Mouse (Mus musculus): Measurements from ENCODE around the gene Mta1.

The Mta1 gene

DNA sequence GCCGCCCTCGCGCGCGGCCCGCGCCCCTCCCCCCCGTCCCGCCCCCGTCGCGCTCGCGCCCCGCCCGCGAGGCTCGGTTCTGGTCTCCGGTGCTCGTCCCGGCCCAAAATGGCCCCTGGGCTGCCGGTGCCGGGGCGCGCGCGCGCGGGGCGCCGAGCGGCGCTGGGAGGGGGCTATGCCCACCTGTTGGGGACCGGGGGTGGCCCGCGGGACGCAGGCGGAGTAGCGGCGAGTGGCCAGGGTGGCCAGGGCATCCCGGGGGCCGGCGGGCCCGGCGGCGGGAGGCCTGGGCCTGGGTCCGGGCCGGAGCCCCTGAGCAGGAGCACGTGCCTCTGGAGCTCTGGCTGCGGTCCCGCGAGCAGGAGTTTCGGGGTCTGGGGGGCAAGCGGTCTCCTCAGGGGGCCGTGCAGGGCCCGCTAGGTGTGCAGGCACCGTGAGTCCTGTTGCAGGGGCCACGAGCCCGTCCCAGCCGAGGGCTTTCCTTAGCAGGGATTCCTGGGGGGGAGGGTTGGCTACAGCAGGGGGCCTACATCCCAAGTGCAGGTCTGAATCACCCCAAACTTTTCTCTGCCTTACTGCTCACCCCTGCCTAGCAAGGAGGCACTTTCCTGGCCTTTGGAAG is 563 bp downstream of the Mta1 start:
- DNase-seq (ENCODE audit: low read depth, low spot score) = no peak

DNA sequence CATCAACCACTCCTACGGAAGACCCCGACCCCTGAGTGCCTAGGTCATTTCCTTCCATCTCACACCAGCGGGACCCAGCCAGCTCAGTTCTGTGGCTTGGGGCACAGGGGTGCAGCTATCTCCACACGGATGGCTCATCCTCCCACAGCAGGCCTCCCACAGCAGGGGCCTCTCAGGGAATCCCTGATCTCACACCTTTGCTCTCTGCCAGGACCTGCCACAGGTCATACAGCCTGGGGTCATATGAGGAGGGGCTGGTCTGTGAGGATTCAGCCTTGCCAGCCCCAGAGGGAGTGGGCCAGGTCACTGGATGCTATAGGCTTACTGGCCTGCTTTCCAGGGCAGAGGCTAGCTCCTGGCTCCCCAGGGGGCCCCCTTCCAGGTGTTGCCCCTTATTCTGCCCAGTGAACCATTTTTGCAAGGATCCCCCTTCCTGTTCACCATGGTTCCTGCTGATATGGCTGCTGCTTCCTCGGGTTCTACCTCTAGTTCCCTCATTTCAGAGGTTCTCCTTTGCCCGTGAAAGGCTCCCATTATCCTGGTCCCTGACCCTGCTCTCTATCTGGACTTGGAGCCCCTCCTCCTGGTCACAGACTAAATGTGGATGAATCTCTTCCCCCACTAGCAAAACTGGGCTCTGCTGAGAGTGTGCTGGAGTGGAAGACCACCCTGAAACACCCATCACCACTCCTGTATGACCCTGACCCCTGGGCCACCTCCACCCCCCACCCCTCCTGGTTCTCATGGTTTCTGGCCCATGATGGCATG is 1.6 kb downstream of the Mta1 start:
- no peak for DNase-seq (ENCODE audit: low read depth, low spot score)

DNA sequence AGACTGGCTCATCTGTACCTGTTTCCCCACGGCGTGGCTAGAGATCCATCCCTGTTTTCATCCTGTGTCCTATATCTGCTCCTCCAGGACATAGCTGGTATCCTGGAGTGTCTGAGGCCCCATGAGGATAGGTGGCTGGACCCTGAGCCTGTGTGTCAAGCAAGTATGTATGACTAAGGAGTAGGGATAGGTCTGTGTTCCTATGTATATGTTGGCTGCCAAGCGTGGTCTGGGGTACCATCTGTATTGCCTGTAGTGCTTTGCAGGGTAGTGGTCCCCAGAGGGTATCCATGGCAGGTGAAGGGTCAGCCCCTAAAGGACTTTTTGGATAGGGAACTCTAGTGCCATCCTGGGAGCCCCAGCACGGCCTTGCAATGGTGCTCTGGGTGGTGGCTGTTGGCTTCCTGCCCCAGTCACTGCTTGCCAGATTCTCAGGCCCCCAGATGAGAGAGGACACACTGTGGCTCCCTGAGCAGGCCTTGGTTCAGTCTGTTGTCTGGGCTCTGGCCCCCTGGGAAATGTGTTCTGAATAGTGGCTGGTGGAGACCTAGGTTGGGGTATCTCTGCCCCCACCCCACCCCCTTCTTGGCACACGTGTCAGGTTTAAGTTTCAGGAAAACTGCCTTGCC is 2.5 kb downstream of the Mta1 start:
- no peak for DNase-seq (ENCODE audit: low read depth, low spot score)

DNA sequence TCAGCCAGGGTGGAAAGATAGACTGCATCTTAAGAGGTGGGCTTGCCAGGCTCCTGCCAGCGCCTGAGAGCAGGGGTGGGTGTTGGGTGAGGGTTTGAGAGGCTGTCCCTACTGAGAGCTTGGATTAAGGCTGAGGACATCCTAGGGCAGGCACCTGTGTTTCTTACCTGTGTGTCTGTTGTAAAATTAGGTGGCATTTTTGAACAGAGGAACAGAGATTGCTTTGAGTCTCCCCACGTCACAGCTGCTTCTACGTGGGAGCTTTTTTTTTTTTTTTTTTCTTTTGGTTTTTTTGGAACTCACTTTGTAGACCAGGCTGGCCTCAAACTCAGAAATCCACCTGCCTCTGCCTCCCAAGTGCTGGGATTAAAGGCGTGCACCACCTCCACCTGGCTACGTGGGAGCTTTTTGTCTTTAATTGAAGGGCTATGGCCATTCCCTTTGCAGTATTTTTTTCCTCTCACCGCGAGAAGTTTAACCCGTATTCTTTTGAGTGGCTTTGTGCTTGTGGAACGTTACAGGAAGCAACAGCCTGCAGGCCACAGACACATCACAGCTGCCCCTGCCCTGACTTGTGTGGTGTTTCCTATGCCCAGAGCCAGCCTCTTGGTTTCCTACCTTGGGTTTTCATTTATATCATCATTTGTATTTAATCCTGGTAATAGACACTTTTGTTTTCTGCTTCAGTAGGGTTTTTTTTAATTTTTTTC is 3.3 kb downstream of the Mta1 start:
- no peak for DNase-seq (ENCODE audit: low read depth, low spot score)

DNA sequence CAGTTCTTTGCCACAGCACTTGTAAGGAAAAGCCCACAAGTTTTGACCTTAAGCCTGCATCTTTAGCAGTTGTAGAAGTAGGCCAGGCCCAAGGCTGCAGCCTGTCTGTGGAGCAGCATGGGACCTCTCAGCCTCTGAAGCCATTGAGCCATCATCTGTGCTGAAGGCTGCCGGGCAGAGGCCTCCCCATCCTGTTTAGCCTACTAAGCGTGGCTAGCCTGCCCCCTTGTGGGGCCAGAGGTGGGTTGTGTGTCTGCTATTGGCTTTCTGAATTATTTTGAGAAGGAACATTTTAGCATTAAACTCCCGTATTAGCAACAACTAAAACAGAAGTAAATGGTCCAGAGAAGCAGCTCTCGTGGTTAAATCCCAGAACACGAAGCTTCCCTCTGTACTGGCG is 4.4 kb downstream of the Mta1 start:
- DNase-seq (ENCODE audit: low read depth, low spot score) = no peak

DNA sequence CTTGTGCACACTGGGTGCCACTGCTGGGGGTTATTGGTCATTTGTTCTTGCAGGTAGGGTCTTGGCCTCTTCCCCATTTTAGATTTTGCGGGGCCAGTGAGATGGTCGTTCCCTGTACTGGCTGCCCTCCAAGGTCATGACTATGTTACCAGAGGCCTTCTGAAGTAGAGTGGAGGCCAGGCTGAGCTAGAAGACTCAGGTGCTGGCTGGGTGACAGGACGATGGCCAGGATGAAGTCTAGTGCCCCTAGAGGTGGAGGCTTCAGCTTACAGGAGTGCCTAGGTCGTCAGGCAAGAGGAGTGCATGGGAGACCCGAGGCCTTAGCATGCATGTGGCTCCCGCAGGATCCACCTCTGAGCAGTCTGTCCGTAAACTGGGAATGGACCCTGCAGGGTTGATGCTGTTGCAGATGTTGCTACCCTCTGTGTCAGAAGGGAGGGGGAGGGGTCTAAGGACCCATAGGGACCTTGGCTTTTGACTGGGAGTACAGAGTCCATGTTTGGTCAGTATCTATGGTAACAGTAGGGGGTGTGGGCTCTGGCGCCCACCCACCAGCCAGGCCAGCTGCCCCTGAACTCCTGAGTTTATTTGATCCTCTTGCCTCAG is 5.9 kb downstream of the Mta1 start:
- no peak for DNase-seq (ENCODE audit: low read depth, low spot score)

DNA sequence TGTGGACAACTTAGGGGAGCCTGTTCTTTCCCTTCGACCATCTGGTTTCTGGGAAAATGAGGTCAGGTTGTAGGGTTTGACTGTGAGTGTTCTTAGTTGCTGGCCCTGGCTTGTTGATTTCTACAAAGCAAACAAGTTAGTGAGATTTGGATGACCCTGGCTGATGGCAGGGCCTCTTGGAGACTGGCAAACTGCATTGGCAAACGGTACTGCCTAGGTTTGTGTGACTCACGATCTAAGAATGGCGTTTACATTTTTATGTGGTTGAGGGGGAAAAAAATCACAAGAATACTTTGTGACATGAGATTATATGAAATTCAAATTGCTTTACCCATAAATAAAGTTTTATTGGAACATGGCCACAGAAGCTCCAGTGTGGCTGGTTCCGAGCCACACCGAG is 8.3 kb downstream of the Mta1 start:
- DNase-seq (ENCODE audit: low read depth, low spot score) = no peak

DNA sequence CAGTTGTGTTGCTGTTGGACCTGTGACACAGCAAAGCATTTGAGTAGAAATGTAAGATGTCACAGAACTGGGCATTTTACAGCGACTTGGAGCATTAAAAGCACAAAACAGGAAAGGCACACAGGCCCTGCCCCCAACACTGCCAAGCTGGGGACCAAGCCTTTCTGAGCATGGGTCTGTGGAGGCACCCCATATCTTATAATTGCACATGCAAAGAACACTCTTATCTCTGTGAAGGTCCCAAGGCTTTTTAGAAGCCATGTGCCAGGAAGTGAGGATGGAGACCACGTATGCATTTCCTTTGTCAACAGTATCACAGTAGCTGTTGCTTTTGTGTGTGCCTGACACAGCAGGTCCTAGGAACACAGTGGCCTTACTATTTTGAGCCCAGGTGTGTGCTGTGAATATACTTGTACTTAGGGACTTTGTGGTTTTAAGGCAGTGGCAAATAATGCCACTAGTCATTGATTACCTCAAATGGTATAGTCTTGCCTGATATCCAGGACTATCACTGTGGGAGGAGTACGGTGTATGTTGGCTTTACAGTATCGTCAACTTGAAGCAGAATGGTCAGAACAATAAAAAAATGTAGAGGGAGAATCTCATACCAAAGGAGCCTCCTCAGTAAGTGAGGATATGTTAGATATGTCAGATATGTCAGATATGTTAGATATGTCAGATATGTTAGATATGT is 9.5 kb downstream of the Mta1 start:
- DNase-seq (ENCODE audit: low read depth, low spot score) = no peak

DNA sequence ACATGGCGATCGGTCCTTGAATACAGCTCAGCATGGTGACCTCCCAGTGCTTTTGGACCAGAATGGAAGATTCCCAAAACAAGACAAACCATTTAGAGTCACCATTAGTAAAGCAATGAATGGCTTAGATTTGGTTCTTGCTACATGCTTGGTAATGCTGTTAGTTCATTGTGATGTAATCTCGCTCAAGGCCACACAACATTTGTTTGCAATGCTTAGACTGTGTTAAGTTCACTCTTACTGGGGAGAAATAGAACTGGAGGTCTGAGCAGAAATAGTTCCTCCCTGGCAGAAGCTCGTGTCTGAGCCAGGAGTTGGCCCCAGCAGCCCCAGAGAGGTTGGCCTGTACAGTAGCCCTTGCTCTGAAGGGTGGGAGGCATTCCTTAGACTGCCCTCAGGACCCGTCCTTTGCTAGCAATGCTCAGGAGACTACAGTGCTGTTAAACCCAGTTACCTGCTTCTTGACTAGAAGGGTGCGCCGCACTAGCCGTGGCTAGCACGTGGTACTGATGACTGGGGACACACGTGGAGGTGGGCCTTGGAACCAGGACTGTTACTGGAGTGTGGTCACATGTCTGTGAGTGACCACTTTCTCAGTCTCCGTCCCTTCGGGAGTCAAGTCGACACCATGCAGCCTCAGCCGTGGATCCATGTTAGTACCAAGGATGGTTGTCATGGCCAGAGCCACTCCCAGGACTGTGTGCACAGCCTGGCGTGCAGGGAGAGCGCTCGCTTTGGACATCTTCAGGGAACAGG is 10.6 kb downstream of the Mta1 start:
- no peak for DNase-seq (ENCODE audit: low read depth, low spot score)

DNA sequence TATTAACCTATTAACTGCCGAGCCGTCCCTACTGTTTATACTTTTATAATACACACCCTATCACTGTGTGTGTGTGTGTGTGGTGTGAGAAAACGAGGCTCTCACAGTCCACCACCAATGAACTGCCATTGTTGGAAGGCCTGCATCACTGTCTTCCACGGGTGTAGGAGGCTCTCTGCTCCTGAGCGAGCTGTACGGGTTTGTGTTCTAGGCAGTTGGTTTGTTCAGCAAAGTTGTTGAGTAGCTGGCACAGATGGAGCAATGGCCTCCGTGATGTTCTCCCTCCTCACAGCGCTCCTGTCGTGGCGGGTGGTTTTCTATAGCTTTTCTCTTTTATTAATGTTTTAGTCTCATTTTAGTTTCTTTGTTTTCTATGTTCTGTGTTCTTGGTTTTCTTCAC is 11.7 kb downstream of the Mta1 start:
- DNase-seq (ENCODE audit: low read depth, low spot score) = no peak

DNA sequence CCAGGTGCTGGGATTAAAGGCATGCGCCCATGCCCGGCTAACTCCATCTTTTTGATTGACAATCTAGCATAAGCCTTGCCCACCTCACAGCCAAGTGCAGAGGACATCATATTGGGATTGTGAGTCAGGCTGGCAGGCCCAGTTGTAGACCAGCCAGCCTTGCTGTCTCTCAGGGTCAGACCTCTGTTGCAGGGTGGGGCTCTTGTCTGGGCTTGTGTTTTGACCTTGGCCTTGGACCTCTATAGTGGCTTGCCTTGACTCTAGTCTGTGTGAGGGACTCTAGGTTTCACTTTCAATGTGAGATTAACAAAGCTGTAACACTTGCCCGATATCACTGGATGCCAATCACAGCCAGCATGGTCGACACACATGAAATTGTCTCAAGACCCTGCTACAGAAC is 16.1 kb downstream of the Mta1 start:
- no peak for DNase-seq (ENCODE audit: low read depth, low spot score)

DNA sequence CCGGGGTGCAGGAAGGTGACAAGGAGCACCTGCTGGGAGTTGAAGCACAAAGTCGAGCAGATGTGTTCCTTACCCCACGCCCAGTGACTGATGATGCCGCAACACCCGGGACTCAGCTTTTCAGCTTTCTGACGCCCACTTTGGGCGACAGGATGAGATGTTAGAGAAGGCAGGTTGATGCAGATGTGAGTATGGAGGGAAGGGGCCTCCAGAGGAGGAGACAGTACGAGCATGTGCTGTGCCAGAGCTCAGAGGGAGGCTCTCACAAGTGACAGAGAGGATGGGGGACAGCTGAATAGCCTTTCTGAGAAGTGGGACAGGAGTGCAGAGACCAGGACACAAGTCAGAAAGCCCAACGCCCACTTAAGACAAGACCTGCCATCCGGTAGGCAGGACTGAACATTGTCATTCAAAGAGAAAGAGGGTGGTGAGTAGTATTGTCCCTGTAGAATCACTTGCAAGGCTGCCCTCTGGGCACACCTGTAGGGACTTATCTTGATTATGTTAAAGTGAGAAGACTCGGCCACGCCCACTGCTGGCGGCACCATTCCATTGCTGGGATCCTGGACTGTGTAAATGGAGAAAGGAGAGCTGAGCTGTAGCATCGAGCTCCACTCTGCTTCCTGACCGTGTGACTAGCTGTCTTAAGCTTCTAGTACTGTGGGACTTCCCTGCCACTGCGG is 16.9 kb downstream of the Mta1 start:
- DNase-seq (ENCODE audit: low read depth, low spot score) = no peak

DNA sequence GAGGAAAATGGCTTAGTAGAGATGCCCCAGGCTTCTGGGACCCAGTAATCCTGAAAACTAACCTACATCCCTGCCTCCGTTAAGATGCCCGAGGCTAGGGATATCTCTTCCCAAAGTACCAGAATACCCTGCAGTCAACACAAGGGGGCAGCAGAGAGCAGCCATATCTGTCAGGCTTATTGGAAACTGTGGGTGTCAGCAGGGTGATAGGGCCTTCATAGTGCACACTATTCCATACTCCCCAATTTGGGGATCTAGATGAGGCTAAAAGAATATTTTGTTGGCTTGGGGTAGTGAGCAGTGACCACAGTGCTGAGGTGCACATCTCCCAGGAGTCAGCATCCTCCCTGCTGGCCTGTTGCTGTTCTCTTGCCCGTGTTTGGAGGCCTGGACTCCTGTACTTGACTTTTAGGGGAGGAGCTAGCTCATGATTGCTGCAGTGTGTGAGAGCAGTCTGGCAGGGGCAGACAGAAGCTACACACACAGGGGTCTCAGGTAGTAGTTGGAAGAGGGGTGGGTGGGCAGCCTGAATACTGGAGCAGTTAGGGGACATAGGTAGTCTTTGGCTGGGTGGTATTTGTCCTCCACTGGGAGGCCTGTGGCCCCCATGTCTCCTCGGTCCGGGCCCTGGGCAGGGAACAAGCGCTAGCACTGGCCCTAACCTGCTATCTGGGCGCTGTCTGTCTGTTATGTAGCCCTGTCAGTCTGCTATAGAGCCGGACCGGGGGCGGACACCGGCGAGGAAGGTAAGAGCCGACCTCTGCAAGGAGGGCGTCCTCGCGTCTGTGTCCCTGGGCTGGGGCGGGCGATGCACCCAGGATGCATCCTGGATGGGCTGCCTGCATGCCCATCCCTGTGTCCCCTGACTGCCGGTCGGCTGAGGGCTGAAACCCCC is 21.7 kb downstream of the Mta1 start:
- DNase-seq (ENCODE audit: low read depth, low spot score) = no peak

DNA sequence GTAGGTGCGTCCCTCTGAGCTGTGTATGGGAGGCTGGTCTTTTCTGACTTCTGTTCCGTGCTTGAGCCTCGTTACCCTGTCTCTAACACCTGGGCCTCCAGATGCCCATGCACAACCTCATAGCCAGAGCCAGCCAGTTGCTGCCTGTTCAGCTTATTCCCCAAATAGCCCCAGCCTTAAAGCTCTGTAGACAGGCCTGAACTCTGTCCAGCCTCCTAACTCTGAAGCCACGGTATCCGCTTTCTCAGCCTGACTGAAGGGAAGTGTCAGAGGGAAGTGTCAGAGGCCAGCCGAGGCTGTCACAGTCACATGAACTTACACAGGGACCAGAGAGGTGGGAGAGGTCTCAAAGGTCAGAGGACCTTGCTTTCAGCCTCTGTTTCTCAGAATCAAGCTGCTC is 26.6 kb downstream of the Mta1 start:
- no peak for DNase-seq (ENCODE audit: low read depth, low spot score)

DNA sequence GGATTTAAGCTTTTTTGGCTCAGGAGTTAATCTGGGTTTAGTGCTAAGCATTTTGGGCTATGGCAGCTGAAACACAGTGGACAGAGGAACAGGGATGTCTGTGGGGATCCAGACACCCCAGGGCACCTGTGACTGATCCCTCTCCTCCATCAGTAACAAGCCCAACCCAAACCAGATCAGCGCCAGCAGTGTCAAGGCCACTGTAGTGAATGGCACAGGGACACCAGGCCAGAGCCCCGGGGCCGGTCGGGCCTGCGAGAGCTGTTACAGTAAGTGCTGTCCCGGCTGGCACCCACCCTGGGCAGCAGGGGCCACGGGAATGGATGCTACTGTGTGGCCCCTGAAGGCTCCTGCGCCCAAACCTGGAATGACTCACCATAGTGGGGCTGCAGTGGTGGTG is 32.7 kb downstream of the Mta1 start:
- DNase-seq (ENCODE audit: low read depth, low spot score) = no peak

DNA sequence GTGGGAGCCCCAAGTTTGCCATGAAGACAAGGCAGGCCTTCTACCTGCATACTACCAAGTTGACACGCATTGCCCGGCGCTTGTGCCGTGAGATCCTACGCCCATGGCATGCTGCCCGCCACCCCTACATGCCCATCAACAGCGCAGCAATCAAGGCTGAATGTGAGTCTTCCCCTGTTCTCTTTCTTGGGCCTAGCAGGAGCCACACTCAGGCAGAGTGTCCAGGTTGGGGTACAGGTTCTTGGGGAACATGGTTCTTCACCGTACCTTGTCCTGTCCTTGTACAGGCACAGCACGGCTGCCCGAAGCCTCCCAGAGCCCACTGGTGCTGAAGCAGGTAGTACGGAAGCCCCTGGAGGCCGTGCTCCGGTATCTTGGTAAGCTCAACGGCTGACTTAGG is 33.5 kb downstream of the Mta1 start:
- DNase-seq (ENCODE audit: low read depth, low spot score) = no peak

DNA sequence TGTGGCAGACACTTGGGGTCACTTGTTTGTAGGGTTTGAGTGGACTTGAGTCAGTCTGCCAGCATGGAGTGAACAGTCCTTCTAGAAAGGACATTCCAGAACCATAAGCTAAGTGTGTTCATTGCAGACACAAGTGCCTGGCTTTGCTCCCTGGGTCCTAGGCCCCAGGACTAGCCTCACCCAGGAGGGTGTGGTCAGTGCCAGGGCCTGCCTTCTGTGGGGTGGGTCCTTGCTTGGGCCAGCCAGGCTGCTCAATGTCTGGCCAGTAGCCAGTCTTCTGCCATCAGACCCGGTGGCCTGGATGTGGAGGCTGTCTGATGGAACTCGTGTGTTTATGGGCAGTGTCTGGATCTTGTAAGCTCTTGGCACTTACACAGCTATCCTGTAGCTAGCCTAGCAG is 34.5 kb downstream of the Mta1 start:
- no peak for DNase-seq (ENCODE audit: low read depth, low spot score)

DNA sequence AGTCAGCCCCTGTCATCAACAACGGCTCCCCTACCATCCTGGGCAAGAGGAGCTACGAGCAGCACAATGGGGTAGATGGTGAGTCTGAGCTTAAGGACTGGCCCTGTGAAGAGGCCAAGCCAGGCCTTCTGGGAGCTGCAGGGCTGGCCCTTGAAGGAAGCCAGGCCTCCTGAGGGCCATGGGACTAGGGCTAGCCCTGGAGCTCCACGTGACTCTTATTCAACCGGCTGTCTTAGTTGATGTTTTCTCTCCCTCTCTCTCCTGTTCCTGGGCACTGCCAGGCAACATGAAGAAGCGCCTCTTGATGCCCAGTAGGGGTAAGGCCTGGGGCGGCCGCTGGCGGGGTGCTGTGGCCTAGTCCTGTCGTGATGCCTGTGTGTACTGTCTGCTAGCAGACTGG is 35.2 kb downstream of the Mta1 start:
- no peak for DNase-seq (ENCODE audit: low read depth, low spot score)

DNA sequence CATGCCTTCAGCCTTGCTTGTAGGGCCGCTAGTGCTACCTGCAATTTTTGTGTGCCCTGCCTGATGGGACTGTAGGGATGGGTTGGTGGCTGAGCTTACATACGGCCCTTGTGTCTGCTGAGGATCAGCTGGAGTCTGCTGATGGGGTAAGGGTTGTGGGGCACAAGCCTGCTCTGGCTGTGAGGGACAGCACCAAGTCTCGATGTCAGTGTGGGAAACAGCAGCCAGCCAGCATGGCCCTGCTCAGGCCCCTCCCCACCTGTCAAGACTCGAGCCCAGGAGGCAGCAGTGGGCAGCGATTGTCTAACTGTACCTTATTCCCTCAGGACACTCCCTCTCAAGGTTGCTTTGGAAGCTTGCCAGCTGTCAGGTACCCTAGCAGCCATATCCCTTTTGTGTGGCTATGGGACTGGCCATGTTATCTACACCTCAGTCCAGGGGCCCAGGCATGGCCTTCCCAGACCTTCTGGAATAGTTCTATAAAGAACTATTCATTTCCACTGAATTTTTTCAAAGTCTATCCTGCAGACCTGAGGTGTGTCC is 35.9 kb downstream of the Mta1 start:
- DNase-seq (ENCODE audit: low read depth, low spot score) = no peak
